Mouse (Mus musculus) MEL (cell line): ENCODE measurements around the gene Cyp2b10. TPM values are rescaled to one million over a fixed set of nuclear protein-coding genes. Genes with fewer than 3 reads are reported as not detected.

Experiments
- DNase-seq: peaks from one replicate; pipeline ENCODE4 v3.0.0; 2011; ENCODE audit warnings: low read depth, low spot score
- H3K27ac ChIP-seq: 2 replicates; pipeline ENCODE4 v1.5.1; 2012; ENCODE audit warnings: low read depth, mild to moderate bottlenecking, control low read depth, low read length, moderate library complexity; ENCODE audit not compliant: control insufficient read depth
- H3K27me3 ChIP-seq, 2 experiments: fragments of 150-350 bp in 1 of 2; sonication (generic) in 1 of 2; 2 replicates each; pipeline ENCODE4 v1.6.1; 2012; ENCODE audit warnings: low read length in 2 of 2, mild to moderate bottlenecking in 2 of 2, improper control_type of control experiment in 1 of 2, moderate library complexity in 1 of 2; ENCODE audit not compliant: insufficient read depth in 2 of 2, control insufficient read depth in 1 of 2
- H3K36me3 ChIP-seq, 2 experiments: 2 replicates each; pipeline ENCODE4 v1.6.1; 2012 to 2014; ENCODE audit warnings: low read length in 2 of 2, improper control_type of control experiment in 1 of 2, inconsistent platforms in 1 of 2, mild to moderate bottlenecking in 1 of 2; ENCODE audit not compliant: insufficient read depth in 2 of 2, control insufficient read depth in 1 of 2
- H3K4me1 ChIP-seq, 2 experiments: fragments of 150-350 bp in 1 of 2; sonication (generic) in 1 of 2; 2 replicates each; pipeline ENCODE4 v1.6.1; 2012; ENCODE audit warnings: low read length in 2 of 2, improper control_type of control experiment in 1 of 2, mild to moderate bottlenecking in 1 of 2; ENCODE audit not compliant: insufficient read depth in 2 of 2, control insufficient read depth in 1 of 2
- H3K4me3 ChIP-seq, 2 experiments: fragments of 150-350 bp in 1 of 2; sonication (generic) in 1 of 2; 2 replicates each; pipeline ENCODE4 v1.5.1; 2012; ENCODE audit warnings: low read depth in 2 of 2, low read length in 2 of 2, mild to moderate bottlenecking in 2 of 2, moderate library complexity in 2 of 2, control low read depth in 1 of 2, improper control_type of control experiment in 1 of 2; ENCODE audit not compliant: control insufficient read depth in 1 of 2, insufficient read depth in 1 of 2
- H3K79me2 ChIP-seq: 2 replicates; pipeline ENCODE4 v1.6.1; 2012; ENCODE audit warnings: mild to moderate bottlenecking, low read length, moderate library complexity; ENCODE audit not compliant: control insufficient read depth, poor library complexity, insufficient read depth
- H3K9ac ChIP-seq: 2 replicates; pipeline ENCODE4 v1.6.1; 2012; ENCODE audit warnings: low read depth, mild to moderate bottlenecking, control low read depth, low read length, moderate library complexity; ENCODE audit not compliant: control insufficient read depth, poor library complexity, severe bottlenecking
- H3K9me3 ChIP-seq: fragments of 150-350 bp; sonication (generic); replicated peaks from 2 replicates; pipeline ENCODE4 v1.6.1; 2012; ENCODE audit warnings: mild to moderate bottlenecking, low read length, improper control_type of control experiment, moderate library complexity; ENCODE audit not compliant: insufficient read depth
- CHD1 ChIP-seq: IDR thresholded peaks from 2 replicates; pipeline ENCODE4 v1.6.1; 2012; ENCODE audit warnings: low read depth, mild to moderate bottlenecking, inconsistent platforms, low read length, improper control_type of control experiment
- polyA plus RNA-seq, 2 experiments: library from polyadenylated mRNA; stranded (reverse) in 1 of 2; unstranded in 1 of 2; fragments of >175 nt in 1 of 2; fragments of >200 nt in 1 of 2; gene quantifications; 2 replicates each; pipeline versions ENCODE4 v1.2.1 to v1.2.4; 2012; ENCODE audit warnings: low replicate concordance in 2 of 2, low read depth in 1 of 2; ENCODE audit not compliant: insufficient read length in 2 of 2, insufficient read depth in 1 of 2, missing spikeins in 1 of 2
- total RNA-seq: library from RNA; depleted of rRNA; stranded (reverse); fragments of 300-350 nt; gene quantifications from 2 replicates; pipeline ENCODE4 v1.2.3, GENCODE M21; 2012; rRNA removed

Gene Cyp2b10
- total and polyA plus RNA-seq, 3 experiments, result not detected

DNA sequence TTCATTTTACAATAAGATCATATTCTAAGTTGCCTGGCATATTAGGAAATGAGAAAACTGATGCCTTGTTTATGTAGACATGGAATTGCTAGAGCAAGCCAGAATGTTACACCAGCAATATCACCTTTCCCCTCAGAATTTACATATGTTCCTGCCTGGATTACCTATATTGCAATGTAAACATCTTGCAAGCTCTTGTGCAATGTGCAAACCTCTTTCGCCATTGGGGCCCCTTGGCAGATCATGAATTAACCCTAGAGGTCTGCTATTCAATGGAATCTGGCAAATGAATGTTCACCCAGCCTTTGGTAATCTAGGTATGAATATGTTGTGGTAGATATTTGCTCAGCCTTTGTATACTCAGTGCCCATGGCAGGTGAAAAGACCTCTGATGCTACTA lies 47.9 kb downstream of the Cyp2b10 start:
- Histone ChIP-seq H3K36me3 (no peaks in the 10 kb centered on the region), H3K4me1 (no peaks in the 10 kb centered on the region), H3K9ac (no peak overlapping the region), H3K79me2 (no peaks in the 10 kb centered on the region), H3K27ac (no peak overlapping the region), H3K27me3 (no peaks in the 10 kb centered on the region), H3K4me3 (no peak overlapping the region), H3K9me3 (no peaks in the 10 kb centered on the region)
- TF ChIP-seq CHD1, result no peak
- DNase-seq, result no peak

Other genes starting within 250 kb of the Cyp2b10 start
- 21.4 and 27.0 TPM in 2 replicates for gene Bckdha, start 238.6 kb upstream of the Cyp2b10 start, total RNA-seq
- gene Bckdha, start 238.6 kb upstream of the Cyp2b10 start, polyA plus RNA-seq, result 10 to 100 TPM in 1 of 2 experiments, not detected in 1; 33.1 TPM
- 106 and 109 TPM in 2 replicates for gene Exosc5, start 238.5 kb upstream of the Cyp2b10 start, total RNA-seq
- 100 to 1,000 TPM in 1 of 2 experiments, not detected in 1; 134 TPM for gene Exosc5, start 238.5 kb upstream of the Cyp2b10 start, polyA plus RNA-seq
- 0.59 and 0.89 TPM in 2 replicates for gene Tmem91, start 222.5 kb upstream of the Cyp2b10 start, total RNA-seq
- 1 to 10 TPM in 1 of 2 experiments, not detected in 1; 3.3 TPM for gene Tmem91, start 222.5 kb upstream of the Cyp2b10 start, polyA plus RNA-seq
- 70.4 TPM in 2 replicates for gene B9d2, start 216.8 kb upstream of the Cyp2b10 start, total RNA-seq
- gene B9d2, start 216.8 kb upstream of the Cyp2b10 start, polyA plus RNA-seq, result 100 to 1,000 TPM in 1 of 2 experiments, not detected in 1; 108 TPM
- 108 and 121 TPM in 2 replicates for gene Tgfb1, start 210.6 kb upstream of the Cyp2b10 start, total RNA-seq
- 100 to 1,000 TPM; 164 to 489 TPM for gene Tgfb1, start 210.6 kb upstream of the Cyp2b10 start, polyA plus RNA-seq
- 8.0 and 8.4 TPM in 2 replicates for gene Ccdc97, start 178.5 kb upstream of the Cyp2b10 start, total RNA-seq
- gene Ccdc97, start 178.5 kb upstream of the Cyp2b10 start, polyA plus RNA-seq, result 10 to 100 TPM in 1 of 2 experiments, not detected in 1; 39.7 TPM
- 56.1 and 57.2 TPM in 2 replicates for gene Hnrnpul1, start 142.9 kb upstream of the Cyp2b10 start, total RNA-seq
- gene Hnrnpul1, start 142.9 kb upstream of the Cyp2b10 start, polyA plus RNA-seq, result 100 to 1,000 TPM; 181 to 215 TPM
- 0.13 and 0.19 TPM in 2 replicates for gene Axl, start 108.9 kb upstream of the Cyp2b10 start, total RNA-seq
- not detected for gene Axl, start 108.9 kb upstream of the Cyp2b10 start, polyA plus RNA-seq
- not detected in 2 replicates for gene Cyp2s1, start 80.7 kb upstream of the Cyp2b10 start, total RNA-seq
- not detected for gene Cyp2s1, start 80.7 kb upstream of the Cyp2b10 start, polyA plus RNA-seq
- gene Cyp2b13, start 163.9 kb downstream of the Cyp2b10 start, total RNA-seq, result not detected in 2 replicates
- not detected for gene Cyp2b13, start 163.9 kb downstream of the Cyp2b10 start, polyA plus RNA-seq